Mouse (Mus musculus) cerebellum, adult 2 months (tissue): Measurements from ENCODE around the gene Edc3.

Experiments
- CTCF ChIP-seq: fragments of 200-500 bp; IDR thresholded peaks from 2 replicates; pipeline ENCODE4 v1.5.1; 2011; ENCODE audit warnings: low read depth, mild to moderate bottlenecking, control low read depth, low read length, moderate library complexity, borderline replicate concordance; ENCODE audit not compliant: insufficient read depth
- POLR2A ChIP-seq: fragments of 200-500 bp; IDR thresholded peaks from 2 replicates; pipeline ENCODE4 v1.6.1; 2011; ENCODE audit warnings: low read length, control low read depth, borderline replicate concordance; ENCODE audit not compliant: insufficient read depth

- TF ChIP-seq CTCF = no peak
- no peak for TF ChIP-seq POLR2A
These were observed 26.9 kb upstream of the Edc3 start for GRCm38 (mm10) chr9:57681411-57681810.
